Mouse (Mus musculus) frontal cortex, postnatal 25 days (tissue): ENCODE results near the gene Rbm39.
"Not testable (repeated sequence)": the region's sequence is repeated elsewhere in the genome, so short reads cannot be mapped to it uniquely, and the experiment has no call there.

Experiments used
- DNase-seq, 2 experiments: peaks; one replicate each; pipeline ENCODE4 v3.0.0; 2022; ENCODE audit warnings: low spot score in 2 of 2

Rbm39 gene

DNA sequence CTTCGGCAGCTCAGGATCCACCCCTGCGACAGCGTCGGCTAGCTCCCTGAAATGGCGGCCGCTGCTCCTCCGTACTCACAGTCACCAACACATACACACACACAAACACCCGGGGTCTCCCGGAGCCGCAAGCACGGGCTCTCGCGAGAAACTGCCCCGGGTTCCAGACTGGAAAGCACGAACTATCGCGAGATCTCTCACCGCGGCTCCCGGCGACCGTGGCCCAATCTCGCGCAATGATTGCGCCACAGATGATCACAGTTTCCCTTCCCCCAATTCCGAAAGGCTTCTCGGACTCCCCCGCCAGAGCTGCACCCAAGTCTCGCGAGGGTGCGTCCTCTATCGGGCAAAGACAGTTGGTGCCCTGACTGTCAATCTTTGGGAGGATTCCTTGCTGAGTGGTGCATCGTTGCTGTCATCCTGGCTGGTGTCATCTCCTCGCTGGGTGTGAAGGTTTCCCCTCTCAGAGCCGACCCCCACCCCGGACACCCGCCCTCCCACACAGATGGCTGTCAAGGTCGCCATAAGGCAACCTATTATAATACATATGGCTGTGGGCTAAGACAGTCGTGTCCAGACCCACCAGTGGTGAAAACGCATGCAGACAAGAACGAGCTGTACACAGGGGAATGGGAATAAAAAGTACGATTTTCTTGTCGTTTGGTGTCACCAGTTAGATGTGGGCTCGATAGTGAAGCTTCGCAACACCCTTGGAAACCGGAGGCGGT lies at the start of gene Rbm39:
Gene Rbm39, minus strand, starts transcription at position 145 of the 728 bp plus-strand sequence.
- DNase-seq, result peak; percentile 100

DNA sequence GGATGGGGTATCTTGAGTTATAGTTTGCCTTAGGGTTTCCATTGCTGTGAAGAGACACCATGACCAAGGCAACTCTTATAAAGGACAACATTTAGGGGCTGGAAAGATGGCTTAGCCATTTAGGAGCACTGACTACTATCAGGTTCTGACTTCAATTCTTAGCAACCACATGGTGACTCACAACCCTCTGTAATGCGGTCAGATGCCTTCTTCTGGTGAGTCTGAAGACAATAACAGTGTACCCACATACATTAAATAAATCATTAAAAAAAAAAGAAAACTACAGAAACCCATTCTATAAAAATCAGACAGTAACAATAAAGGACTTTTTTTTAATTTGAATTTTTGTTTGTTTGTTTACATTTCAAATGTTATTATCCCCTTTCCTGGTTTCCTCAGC lies 49.1 kb upstream of the Rbm39 start:
- no peak for DNase-seq

DNA sequence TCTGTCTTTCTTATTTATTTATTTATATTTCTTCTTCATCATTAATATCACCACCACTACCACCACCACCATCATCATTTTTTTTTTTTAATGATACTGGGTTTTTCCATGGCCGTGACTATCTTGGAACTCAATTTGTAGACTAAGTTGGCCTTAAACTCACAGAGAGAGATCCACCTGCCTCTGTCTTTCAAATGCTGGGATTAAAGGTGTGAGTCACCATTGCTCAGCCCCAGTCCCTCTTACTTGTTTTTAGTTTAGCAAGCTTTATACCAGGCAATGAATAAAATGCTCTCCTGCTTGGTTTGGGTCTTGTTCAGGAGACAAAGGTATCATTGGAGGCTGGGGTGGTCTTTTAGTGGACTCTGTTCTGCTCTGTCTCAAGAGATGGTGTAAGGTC lies 47.7 kb upstream of the Rbm39 start:
- no peak for DNase-seq

DNA sequence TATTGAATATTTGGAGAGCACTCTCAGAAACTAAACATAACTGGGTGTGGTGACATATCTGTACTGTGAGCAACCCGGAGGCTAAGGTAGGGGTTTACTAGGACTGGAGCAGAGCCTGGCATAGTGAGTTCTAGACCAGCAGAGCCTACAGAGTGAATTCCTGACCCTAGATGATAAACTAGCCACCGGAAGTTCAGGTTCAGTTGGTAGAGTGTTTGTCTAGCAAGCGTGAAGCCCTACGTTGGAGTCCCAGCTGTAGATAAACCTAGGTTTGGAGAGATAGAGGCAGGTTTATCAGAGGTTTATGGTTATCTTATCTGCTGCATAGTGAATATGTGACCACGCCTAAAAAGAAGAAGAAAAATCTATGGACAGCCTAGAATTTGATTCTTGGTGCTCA lies 44.0 kb upstream of the Rbm39 start:
- DNase-seq, result no peak

DNA sequence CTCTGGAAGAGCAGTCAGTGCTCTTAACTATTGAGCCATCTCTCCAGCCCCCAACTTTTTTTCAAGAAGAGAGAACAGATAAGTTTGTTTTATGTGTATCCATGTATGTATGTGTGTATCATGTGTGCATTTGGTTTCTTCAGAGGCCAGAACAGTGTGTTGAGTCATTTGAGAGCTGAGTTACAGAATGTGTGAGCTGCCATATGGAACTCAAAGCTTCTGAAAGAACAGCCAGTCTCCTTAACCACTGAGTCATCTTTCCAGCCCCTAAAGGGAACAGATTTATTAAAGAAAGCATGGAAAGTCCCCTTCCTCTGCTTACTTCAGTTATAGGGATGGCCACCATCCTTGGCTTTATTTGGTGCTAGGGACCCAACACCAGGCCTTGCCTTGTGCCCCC lies 42.1 kb upstream of the Rbm39 start:
- no peak for DNase-seq

DNA sequence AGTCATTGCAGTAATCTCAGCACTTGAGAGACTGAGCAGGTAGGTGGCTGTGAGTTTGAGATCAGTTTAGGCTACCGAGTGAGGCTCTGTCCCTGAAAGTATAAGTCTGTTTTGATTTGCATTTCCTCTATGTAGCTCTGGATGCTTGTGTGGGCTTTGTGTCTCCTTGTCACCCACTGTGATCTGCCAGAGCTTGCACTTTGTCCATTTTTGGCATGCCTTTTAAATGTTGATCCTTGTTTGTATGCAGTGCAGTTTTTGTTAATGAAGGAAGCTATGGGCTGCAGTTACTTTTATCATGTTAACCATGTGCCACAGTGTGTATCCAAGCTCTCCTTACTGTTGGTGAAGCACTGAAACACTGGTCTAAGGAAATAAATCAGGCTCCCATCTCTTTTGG lies 37.7 kb upstream of the Rbm39 start:
- no peak for DNase-seq

DNA sequence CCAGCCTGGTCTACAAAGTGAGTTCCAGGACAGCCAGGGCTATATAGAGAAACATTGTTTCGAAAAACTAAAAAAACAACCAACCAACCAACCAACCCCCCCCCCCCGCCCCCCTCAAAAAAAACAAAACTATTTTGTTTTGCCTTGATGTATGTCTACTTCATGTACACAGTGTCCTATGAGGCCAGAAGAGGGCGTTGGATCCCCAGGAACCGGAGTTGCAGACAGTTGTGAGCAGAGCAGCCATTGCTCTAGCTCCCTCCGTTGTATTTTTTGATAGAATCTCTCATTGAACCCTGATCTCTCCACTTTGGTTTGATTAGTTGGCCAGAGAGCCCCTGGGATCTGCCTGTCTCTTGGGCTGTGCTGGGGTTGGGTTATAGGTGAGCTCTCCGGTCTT lies 23.9 kb upstream of the Rbm39 start:
- no peak for DNase-seq

DNA sequence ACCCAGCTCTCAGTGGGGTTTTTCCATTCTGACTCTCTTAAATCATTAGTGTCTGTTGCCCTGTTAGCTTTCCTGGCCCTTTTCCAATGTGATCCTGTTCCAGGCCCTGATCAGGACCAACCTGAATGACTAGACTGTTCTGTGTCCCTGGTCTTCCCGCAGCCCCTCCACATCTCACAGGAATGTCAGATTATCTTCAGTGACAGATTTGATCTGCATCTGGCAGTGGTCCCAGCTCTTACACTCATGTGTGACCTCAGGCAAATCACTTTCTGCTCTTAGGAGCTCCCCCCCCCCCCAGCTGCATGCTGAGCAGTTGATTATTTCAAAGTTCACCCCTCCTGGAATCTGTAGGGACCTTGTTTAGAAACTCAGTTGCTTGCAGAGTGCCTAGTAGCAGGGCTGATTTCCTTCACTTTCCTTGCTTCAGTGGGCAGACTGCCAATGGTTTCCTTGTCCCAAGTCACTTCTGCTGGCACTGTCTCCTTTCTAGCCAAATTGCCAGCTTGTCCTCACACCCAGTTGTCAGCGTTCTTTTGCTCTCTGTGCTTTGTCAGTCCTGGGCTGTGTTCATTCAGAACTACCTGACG lies 22.9 kb upstream of the Rbm39 start:
- peak in 1 of 2 experiments; percentile 21 for DNase-seq

DNA sequence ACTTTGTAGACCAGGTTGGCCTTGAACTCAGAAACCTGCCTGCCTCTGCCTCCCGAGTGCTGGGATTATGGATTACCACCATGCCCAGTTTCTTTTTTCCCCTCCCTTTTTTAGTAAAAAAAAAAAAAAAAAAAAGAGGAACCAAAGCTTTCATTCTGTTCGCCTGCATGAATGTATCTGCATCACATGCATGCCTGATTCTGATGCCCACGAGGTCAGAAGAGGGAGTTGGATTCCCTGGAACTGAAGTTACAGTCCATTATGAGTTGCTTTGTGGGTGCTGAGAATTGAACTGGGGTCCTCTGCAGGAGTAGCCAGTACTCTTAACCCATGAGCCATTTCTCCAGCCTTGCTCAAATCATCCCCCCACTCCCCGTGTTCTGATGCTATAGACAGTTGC lies 21.4 kb upstream of the Rbm39 start:
- DNase-seq, result no peak

DNA sequence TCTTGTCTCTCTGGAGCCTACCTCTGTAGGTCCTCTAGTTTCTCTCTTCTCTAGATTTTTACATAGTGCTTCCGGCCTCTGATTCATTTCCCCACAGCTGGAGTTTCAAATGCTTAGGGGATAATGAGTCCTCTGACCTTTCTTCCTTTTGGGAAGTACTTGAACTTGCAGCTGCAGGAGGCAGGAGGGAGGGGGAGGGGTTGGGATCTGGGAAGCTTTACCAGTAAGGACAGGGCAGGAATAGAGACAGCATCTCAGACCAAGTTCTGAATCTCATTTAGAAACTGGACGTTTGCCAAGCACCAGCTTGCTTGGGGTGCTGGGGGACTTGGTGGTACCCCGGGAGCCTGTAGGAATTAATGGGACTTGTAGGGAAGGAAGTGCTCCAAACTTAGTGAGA lies 19.9 kb upstream of the Rbm39 start:
- DNase-seq, result no peak

DNA sequence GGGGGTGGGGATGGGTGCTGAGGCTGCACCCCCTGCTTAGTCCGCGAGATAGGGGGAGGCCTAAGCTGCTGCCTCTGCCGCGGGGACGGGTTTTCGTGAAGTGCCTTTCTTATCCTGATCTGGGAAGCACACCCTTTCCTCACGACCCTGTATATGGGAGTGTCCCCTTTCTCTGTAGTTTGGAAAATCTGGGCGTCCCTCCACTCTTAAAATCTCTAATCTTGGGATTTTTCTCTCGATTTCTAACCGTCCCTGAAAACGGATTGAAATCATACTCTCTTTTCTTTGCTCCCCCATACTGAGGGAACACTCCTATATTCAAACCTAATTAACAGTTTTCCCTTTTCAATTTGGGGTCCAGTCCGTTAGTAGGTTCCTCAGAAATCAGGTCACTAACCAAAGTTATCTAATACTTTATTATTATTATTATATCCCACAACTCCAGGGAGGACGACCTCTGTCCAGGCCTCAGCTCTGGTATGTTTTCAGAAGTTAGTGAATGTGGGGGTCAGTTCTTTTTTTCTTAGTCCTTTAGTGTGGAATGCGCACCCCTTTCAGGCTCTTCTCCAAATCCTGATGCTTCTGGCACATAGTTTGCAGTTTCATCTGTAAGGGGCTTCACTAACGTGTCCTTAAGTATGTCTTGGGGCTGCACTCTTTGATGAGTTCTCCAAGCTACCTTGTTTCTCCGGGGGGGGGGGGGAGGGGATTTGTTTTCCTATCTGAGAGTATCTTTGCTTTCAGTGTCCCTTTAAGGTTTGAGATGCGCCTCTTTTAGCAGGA lies 17.3 kb upstream of the Rbm39 start:
- no peak for DNase-seq

DNA sequence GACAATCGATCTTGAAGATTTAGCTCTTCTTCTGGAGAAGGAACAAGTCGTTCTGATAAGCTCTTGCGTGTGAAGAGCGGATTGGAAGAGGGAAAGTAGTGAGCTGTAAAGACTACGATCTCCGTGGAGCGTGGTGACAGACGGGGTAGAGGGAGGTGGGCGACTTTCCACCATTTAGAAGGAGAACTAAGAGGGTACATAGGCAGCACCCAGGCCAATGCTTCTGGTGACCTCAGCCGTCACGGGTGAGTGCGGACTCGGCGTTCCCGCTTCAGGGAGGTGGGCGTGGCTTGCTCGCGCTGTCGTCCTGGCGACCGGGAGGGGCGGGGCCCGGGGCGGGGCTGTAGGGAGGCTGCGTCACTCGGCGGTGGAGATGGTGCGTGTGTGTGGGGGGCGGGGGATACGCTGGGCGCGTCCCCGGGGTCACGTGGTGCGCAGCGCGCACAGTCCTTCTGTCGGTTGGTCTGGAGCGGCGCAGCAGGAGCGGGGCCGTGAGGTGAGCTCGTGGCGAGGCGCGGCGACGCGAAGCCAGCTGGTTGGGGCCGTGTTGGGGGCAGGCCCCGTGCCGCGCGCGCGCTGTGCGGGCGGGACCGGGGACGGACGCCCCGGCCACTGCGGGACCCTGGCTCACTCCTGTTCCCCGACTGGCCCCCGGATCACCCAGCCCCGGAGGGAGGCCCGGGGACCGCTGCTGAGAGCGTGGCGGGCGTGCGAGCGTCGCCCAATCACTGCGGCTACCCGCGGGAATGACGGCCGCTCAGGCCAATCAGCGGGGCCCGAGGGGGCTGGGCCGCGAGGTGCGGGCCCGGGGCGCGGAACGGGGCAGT lies 16.5 kb upstream of the Rbm39 start, which contains the start of gene Phf20:
Gene Phf20, plus strand, starts transcription at position 165 of the 827 bp plus-strand sequence.
- DNase-seq, result peak; percentile 94 to 95

DNA sequence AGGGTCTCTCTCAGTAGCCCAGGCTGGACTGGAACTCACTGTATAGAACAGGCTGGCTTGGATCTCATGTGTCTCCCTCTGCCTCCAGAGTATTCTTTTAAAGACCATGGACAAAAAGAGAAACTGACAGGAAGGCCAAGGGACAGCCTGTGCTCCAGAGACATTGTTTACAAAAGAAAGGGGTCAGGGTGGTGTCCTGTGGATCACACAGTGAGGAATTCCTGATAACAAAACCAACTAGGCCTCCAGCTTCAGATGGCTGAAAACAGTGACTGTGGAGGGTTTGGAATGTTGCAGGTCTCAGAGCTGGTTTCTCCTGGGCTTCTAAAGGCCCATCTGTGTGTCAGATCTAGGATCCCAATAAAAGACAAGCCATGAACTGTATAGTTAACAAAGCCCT lies 14.5 kb upstream of the Rbm39 start:
- DNase-seq, result no peak

DNA sequence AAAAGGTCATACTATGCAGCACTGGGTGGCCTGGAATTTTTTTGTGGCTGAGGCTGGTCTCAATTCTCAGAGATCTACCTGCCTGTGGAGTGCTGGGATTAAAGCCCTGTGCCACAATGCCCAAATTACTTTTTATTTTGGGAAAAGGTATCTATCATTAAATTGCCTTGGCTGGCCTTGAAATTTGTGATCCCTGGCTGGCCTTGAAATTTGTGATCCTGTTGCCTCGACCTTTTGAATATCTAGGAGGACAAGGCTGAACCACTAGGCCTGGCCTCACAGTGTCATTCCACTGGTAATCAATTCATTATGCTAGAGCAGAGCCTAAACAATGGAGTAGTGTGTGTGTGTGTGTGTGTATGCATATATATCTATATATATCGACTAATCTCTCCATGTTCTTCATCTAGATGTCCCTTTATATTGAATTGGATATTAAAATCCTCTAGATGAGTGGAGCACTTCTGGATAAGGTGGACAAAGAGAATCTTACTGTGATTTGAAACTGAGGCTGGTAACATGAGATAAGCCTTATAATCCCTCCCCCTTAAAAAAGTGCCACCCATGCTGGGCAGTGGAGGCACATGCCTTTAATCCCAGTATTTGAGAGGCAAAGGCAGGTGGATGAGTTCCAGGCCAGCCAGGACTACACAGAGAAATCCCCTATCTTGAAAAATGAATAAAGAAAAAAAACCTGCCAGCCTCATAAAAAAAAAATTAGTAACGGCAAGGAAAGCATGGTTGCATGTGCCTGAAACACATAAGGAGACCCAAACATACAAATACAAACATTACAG lies 13.2 kb upstream of the Rbm39 start:
- DNase-seq, result no peak

DNA sequence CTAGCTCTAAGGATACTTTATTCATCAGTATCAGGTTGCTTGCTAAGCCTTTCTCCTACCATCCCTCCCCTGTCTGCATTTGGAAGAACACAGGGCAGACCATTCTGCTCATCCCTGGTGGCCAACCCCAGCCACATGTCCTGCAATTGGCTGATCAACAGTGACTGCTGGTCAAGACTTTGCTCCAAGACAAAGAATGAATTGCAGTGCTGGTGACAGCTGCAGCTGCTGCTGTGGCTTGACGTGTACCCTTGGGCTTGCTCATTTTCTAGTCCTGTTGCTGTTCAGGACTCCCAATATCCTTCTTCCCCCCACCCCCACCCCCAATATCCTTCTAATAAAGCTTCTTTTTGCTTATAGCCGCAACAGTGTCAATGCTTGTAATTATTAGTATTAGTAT lies 12.0 kb upstream of the Rbm39 start:
- DNase-seq, result no peak

DNA sequence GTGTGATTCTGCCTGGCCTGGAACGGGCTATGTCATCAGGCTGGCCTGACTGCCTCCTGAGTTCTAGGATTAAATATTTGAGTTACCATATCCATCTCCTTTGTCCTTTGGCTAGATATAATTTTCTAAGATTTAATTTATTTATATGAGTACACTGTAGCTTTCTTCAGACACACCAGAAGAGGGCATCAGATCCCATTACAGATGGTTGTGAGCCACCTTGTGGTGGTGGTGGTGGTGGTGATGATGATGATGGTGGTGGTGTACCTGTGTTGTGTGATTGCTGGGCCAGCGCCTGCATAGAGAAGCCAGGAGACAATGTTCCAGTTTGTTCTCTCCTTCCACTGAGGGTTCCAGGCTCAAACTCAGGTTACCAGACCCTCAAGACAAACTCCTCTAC lies 11.5 kb upstream of the Rbm39 start:
- no peak for DNase-seq

DNA sequence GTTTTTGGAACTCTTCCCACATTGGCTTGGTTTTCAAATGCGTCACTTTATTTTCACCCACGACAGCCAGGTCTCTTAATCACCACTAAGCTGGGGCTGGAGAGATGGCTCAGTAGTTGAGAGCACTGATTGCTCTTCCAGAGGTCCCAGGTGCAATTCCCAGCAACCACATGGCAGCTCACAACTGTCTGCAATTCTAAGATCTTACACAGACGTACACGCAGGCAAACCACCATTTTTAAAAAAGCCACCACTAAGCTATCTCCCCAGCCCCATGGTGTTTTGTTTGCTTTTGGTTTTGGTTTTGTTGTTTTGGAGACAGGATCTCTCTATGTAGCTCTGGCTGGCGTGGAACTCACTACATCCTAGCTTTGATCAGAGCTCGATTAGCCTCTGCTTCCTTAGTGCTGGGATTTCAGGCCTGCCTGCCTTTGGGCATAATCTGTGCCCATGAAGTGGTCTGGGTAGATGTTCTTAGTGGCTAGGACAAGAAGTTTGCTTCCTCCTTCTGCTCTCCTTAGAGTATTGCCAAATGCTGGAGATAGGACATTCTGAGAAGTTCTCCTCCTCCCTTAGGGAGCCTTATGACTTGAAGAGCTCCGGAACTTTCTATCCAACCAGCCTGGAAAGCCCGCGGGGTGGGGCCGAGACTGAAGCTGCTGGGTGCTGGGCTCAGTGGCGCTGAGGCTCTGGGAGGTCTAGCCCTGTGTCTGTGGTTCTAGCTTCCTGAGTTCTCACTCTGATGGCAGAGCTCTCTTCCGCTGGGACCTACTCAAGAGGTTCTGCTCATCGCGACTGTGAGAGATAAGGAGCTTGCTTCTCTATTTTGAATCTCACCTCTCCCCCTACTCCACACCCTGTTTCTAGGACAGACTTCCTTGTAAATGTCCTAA lies 10.2 kb upstream of the Rbm39 start:
- DNase-seq, result no peak

DNA sequence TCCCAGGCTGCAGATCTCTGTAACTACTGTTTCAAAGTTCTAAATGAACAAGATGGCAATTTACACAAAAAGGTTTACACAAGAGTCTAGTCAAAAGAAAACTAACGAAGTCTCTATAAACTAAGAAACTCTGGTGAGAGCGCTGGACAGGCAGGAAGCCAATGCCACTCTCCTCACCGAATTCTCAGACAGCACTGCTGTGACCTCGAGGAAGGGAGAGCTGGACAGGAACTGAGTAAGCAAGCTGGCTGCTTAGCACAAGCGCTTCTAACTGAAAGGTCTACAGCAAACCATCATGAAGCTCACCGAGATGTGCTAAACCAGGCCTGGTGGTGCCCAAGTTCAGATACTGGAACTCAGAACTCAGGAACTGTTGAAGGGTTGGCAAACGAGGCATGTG lies 9.2 kb upstream of the Rbm39 start:
- not testable (repeated sequence) for DNase-seq

DNA sequence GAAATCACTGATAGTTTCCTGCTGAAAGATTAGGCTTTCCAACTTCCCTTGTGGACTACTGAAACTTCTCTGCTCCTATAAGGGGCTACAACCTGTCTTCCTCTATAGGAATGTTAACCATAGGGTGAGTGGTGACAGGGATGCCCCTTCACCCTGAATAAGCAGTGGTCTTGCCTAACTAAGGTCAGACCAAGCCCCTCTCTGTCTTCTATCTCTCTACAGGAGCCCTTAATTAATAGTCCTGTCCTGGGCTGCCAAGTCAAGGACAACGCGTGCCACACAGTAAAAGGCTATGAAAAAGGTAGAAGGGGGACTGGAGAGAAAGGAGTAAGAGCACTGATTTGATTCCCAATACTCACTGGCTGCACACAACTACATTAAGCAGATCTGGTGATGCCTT lies 1.6 kb upstream of the Rbm39 start:
- no peak for DNase-seq
